Mouse (Mus musculus): ENCODE data around the gene Arhgef7.
A peak's percentile ranks its signal among the peaks of the same experiment; 100 is the strongest.

The Arhgef7 gene

DNA sequence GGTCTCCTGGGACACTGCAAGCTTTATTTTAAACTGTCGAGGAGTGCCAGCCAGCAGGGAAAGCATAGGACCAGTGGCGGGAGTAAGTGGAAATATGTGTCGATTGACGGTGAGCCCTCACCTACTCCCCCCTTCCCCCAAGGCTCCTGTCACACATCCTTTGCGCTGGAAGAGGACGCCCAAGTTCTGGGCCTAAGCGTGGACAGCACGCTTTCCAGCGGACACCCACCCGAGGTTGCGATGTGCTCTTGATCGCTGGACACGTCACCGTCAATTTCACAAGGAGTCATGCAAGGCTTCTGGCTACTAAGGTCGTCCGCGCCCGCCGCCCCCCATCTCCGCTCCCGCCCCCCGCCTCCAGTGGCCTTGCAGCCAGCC is 259 bp upstream of the Arhgef7 start:
- DNase-seq: no peak

DNA sequence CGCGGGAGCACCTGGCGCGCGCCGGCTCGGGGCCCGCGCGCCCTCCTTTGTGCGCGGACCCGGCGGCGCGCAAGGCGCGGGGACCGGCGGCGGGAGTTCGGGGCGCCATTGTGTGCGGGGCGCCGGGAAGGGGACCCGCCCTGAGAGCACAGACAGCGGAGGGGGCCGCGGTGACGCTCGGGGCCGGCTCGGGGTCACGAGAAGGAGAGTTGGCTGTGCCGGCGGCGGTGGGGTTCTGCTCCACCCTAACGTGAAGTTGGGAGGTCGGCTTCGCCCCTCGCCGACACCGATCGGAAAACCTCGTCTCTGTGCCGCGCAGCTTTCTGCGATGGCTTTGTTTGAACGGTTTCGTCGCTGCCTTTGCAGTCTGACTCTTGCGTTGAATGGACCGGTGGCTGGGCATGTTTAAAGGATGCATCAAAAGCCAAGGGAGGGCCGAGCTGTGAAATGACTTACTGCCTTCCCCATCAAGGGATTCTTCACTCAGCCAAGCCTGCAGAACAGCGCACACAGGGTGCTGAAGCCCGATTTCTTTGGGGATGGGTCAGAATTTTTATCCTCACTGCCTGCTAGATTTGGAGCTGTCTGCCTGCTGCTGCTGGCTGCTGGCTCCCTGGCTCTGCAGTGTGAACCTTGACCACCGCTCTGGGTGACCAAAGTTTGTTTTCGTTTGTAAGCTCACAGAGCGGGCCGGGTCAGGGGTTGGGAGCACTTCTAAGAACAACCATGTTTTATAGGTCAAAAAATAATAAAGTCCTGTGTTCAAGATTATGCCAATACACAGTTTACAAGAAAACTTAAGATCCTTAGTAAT is 1.2 kb downstream of the Arhgef7 start:
- peak; percentile 71 for DNase-seq

GRCm38 (mm10) chr8:11730271-11730940 is 2.9 kb downstream of the Arhgef7 start:
- DNase-seq: peak; percentile 71

GRCm38 (mm10) chr8:11735672-11736235 is 8.2 kb downstream of the Arhgef7 start:
- peak; percentile 44 for DNase-seq

DNA sequence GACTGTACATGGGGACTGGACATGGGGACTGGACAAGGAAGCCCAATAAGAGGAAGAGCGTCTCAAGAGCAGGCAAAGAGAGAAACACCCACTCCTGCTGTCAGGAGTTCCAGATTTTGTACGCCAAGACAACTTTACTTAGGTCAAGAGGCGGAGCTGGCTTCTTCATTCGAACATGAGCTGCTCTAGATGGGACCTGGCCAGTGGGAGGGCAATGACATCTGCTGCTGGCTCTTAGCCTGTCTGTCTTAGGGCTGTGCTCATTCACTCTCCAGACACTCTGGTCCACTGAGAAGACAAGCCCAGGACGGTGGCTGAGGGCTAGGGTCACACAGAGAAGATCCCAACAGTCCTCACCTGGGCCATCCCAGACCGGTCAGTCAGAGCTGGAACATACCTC is 9.6 kb downstream of the Arhgef7 start:
- no peak for DNase-seq

DNA sequence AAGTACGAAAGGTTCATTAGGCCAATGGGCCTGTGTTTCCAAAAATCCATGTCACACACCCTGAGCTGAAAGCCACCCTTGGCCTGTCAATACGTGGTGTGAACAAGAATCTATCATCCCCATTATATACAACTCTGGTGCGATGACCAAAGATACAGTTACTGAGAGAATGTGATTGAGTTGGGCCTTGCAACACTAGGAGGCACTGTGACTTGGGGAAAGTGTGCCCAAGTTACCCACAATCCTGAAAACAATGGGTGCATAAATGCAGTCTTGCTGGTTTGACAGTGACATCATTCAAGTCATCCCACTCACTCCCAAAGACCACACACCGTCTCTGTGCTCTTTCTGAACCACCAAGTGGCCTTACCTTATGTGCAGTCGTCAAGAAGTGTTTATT is 11.6 kb downstream of the Arhgef7 start:
- DNase-seq: no peak

GRCm38 (mm10) chr8:11740857-11741256 is 13.3 kb downstream of the Arhgef7 start:
- no peak for DNase-seq

DNA sequence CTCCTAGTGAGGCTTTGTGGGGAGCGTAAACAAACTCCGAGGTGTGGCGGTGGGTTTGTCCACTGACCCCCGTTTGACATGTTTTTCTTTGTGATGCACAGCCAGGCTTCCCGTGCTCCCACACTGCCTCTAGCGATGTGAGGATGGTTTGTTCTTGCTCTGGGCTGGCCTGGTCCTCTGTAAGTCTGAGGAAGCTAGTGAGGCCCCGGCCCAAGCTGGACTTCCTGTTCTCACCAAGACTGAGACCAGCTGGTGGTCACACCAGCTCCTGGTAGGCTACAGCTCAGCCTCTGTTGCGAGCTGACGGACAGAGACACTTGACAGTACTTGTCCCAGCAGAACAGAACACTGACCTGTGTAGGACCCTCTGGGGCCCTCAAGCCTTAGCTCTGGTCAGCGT is 16.1 kb downstream of the Arhgef7 start:
- no peak for DNase-seq

DNA sequence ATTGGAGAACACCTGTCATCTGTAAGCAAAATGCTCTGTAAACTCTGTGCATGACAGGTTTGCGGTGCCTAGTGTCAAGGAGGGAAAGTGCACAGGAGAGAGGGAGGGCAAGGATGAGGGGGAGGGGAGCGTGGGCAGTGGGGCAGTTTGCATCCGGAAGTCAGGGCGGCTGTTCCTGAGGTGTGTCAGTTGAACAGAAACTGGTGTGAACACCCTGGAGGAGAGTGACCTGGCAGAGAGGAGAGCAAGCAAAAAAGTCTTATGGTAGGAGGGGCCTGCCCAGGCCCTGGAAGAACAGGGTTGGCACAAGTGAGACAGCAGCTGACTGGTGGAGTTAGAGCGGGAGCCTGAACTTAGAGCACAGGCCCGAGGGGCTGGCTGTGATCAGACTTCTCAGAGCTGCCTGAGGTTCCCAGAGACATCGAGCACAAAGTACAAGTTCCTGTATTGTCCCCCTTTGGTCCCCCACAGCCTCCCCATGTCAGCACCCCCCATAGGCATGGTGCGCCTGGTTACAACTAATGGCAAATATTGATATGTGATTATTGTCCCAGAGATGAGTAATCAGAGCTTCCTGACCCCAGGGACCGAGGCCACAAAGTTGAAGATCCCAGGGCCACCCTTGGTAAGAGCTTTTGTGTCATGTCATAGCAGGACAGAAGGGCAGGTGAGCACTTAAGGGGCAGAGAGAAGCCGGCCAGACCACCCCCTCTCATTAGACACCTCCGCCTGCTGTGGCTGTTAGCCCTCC is 19.5 kb downstream of the Arhgef7 start:
- DNase-seq: peak; percentile 22

DNA sequence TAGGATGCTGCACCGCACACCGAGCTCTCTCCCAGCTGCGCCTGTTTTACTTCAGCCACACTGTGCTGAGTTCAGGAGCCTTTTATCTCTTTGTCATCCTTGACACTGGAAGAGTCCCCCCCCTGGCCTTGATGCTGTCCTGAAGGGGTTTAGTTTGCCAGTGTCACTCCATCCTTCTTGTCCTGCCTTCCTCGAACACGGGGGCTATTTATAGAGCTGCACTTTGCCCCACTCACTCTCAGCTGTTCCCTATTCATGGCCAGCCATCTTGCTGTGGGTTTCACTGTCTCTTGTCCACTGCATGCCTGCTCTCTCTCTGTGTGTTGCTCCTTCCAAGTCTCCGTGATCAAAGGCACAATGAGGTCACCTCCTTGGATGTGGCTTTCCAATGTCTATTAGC is 22.0 kb downstream of the Arhgef7 start:
- no peak for DNase-seq

DNA sequence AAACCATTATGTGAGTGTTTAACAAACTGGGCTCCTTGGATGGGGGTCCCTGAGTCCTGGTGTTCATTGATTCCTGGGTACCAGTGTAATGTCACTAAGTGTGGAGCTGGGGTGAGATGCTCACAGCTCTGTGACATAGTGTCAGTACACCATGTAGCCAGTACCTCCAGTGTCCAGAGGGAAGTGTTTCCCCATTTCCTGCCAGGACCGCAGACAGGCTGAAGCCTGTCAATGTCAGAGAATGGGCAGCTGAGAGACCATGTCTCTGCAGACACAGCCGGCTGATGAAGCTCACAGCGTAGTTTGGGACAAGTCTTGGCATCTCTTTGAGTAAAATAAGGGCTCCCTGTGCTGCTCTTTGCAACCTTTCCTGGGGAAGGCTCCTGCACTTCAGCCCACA is 24.8 kb downstream of the Arhgef7 start:
- DNase-seq: no peak

DNA sequence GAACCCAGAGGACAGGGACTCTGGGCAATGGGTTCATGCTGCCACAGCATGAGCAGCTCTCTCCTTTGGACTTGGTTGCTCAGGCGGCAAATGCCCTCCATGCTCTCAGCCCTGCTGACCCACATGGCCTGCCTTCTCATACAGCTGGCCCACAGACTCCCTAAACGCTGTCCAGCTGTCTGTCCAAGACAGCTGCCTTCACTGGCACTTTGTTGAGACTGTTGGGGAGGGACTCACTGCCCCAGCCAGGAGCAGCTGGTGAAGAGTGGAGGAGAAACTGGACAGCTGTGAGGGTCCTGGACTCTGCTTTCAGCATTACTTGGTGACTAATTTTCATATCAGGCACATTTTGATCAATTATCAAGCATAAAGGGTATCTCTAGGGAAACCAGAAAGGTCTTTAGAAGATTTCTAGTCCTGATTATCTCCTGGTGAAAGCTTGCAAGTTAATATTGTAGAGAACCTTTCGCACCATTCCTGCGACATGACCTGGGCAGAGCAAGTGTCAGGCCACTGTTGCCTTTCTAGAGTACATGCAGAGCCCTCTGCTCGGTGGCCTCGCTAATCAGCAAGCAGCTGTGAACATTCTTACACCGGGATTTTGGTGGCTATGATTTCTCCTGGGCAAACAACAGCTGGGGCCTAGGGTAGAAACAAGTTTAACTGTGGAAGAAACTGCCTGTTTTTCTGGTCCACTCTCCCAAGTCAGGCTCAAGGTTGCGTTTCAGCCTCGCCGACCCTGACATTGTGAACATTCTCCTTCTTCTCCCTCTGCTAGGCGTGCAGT is 25.8 kb downstream of the Arhgef7 start:
- no peak for DNase-seq

GRCm38 (mm10) chr8:11754723-11755122 is 27.2 kb downstream of the Arhgef7 start:
- DNase-seq: no peak

GRCm38 (mm10) chr8:11755873-11756272 is 28.4 kb downstream of the Arhgef7 start:
- DNase-seq: peak; percentile 79

- DNase-seq: peak; percentile 93
Measured at GRCm38 (mm10) chr8:11757568-11758481, 30.3 kb downstream of the Arhgef7 start.

DNA sequence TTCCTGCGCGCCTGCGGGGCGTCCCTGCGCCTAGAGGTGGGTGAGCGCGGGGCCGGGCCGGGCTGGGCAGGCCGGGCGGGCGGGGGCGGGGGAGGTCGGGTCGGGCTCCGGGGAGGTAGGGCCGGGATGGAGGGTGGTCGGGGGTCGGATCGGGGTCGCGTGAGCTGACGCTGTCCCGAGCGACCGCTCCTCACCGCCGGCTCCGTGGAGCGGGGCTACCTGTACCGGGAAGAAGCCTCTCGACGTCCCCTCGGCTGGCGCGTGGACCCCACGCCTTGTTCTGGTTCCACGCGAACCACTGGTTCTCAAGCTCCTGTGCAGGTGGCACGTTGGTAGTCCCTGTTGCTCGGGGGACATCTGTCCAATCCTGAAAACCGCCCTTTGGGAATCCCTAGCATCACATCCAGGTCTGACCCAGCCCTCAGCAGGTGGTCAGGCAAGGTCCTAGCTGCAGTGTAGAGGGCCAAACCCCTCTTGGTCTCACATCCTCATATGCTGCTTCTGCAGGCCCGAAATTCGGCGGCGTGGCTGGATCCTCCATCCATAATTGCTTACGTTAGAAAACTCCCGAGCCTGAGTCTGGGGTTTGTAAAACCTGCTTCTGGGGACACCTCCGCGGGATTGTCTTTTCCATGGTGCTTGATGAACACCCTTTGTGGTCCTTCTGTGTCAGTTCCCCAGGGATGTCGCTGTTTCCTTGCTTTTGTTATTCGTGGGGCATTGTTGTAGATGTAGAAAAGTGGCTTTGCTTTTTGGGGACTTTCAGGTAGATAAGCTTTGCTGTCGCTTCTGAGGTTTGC is 31.2 kb downstream of the Arhgef7 start:
- DNase-seq: no peak

DNA sequence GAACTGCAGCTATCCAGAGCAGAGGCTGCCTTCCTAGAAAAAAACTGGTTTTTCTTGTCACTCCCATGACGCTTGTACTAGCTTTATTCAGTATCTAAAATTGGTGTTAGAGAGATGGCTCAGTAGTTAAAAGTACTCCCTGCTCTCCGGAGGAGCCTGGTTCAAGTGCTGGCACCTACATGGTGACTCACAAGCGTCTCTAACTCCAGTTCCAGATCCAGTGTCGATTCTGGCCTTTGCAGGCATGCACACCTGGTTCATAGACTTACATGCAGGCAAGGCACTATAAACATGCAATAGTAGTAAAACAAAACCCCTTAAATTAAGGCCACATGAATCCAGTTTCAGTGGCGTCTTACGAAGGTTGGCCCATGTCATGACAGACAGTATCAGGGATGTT is 34.0 kb downstream of the Arhgef7 start:
- no peak for DNase-seq

GRCm38 (mm10) chr8:11762048-11762447 is 34.5 kb downstream of the Arhgef7 start:
- no peak for DNase-seq

DNA sequence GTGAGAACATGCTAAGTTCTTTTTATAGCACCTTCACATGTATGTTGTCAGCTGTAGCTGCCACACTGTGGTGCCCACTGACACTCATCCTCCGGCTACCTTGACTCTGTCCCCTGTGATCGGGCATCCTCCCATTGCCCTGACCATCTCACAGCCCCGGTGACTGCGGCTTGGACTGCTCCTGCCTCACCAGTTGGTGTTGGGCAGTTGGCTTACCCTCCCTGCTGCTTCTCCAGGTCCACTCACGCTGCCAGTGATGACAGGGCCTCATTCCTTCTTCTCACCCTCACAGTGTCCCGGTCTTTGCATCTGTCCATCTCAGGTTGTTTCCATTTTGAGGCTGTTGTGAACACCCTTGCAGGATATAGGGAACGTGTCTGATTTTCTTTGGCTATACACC is 35.3 kb downstream of the Arhgef7 start:
- no peak for DNase-seq

DNA sequence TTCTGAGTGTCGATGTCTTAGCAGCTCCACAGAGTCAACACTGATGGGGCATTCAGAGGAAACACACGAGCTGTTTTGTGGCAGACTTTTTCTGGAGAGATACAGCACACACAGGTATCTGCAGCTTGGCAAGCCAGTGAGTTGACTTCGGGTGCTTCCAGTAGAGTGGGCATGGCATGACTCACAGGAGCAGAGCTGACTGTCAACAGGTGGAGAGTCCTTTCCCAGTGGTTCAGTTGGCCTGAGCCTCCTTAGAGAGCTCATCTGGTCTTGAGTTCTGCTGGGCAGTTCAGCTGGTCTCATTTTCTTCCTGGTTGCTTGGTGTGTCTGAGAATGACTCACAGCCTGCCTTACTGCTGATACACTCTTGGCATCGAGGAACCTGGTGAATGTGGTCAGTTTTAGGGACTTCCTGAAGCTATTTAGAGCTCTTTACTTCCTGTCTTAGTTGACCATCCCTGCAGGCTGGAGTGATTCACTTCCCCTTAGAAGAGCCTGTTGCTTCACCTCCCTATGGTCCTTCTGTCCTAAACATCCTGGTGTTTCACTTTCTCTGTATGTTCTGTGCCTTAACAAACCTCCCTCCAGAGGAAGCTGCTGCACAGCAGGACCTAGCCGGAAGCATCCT is 39.8 kb downstream of the Arhgef7 start:
- no peak for DNase-seq

All from kidney, adult 18-20 months (tissue).